Mouse (Mus musculus) cerebellum, adult 9-11 months (tissue): ENCODE measurements around the gene Ndufs2.

Experiments used
- DNase-seq: peaks from one replicate; pipeline ENCODE4 v3.0.0; 2022

Ndufs2 gene

GRCm38 (mm10) chr1:171193911-171194830 is 57.0 kb downstream of the Ndufs2 start:
- DNase-seq: no peak

- no peak for DNase-seq
Measured at GRCm38 (mm10) chr1:171193093-171193840, 57.9 kb downstream of the Ndufs2 start.

DNA sequence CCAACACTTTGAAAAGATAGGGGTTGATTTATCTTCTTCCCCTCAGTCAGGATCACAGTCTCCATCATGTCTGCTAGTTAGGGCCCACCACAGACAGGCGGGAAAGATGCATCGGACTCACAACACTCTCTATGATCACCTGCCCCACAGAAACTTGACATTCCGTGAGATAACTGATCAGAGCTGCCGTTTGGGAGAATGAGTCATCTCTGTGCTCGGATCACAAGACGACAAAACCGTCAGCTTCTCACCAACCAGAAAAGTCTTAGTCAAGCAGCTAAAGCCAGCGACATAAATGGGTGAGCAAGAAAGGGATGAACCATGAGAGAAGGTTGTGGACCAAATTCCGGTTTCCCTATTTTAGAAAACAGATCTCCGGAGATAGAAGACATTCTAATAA is 58.9 kb downstream of the Ndufs2 start:
- DNase-seq: no peak

GRCm38 (mm10) chr1:171190832-171191231 is 60.4 kb downstream of the Ndufs2 start:
- no peak for DNase-seq

DNA sequence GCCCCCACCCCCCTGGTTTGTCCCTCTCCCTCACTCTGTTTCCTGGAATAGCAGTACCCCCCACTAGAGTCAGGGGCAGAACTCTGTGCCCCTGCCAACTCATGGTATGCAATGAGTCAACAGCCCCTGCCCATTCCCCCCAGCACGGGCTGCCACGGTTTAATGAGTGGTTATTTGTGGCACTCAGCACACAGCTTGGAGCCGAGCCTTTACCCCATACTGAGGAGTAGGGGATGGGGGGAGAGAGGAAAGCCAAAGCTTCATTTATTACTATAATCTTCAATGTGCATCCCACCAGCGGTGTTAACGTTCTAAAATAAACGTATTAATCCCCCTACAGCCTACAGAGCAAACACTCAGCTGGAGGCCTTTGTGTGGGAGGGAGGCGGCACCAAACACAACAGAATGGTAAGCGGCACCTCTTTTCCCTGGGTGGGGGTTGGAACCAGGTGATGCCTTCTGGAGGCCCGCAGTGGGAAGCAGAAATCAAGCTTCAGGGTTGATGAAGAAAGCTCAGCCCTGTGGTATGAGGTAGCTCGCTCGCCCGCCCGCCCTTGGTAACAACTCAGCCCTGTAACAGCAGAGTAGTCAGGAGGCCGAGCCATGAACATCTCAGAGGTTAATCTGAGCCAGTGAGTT is 61.6 kb downstream of the Ndufs2 start:
- DNase-seq: no peak

DNA sequence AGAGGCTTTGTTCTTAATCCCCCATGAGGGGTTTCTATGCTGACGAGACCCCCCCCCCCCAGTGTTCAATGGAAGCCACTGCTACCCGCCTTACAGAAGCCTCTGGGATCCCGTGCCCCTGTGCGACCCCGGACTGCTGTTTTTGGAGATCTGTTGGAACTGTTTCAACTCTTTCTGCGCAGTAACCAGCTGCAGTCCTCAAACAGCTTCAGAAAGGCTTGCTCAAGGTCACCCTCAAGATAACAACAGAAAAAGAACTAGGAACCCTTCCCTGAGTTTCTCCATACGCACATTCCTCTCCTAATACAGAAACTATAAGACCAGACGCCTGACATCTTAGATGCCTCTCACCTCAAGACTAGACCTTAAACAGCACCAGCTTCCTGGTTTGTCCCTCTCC is 62.1 kb downstream of the Ndufs2 start:
- DNase-seq: no peak

GRCm38 (mm10) chr1:171187851-171188700 is 63.1 kb downstream of the Ndufs2 start:
- no peak for DNase-seq

DNA sequence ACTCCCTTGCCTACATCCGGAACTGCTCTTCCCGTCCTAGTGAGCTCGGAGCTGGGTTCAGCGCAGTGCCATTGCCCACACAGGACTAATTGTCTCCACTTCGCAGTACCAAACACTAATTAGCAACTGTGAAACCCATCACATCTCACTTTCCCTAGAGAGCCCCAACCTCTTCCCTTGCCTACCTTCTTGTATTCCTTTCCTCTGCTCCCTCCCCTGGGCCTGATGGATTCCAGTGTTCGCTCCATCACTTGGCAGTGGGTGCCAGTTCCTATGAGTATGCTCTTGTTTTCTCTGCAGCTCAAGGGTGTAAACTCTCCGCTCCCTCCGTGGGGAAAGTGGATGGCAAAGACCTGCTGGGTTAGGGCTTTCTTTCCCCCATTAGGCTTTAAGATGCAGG is 65.5 kb downstream of the Ndufs2 start:
- no peak for DNase-seq
